ENCODE assay signal across 22 mouse cellular contexts in the genomic region with DNA sequence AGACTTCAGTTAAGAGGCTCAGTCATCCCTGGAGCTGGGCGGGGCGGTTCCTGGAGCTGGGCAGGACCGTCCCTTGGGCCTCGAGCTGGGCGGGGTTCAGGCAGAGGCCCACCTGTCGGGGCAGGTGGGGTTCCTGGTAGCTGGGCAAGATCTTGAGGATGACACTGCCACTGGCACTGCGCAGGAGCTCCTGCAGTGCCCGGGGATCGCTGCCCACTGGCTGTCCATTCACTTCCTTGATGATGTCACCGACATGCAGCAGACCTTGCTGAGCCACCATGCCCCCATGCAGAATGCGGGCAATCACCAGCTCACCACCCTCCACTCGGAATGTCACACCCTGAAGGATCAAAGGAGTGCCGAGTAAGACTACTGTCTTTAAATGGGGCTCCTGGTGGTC. TPM values are rescaled to one million over a fixed set of nuclear protein-coding genes. Genes with fewer than 3 reads are reported as not detected.
"Had no signal": no experiment of that assay in that cellular context is flagged by ENCODE, and none has a peak within 500 bp of the region (broad histone marks: within the 10 kb centered on the region; RNA-seq: fewer than 3 reads in every experiment).

No protein-coding gene starts in this region.

- H3K4me3 ChIP-seq: limb, embryonic 12.5 days; limb, embryonic 15.5 days; midbrain, embryonic 12.5 days; midbrain, embryonic 15.5 days; neural tube, embryonic 12.5 days; neural tube, embryonic 15.5 days had no signal

- DNase-seq: kidney, adult 9 months; kidney, postnatal 14 days; kidney, postnatal 4 days; left cerebral cortex, postnatal 4 days; lung, embryonic 14.5 days; right cerebral cortex, adult 18-20 months; right cerebral cortex, postnatal 14 days; right cerebral cortex, postnatal 4 days; thymus, adult 2 months; thymus, postnatal 14 days; thymus, postnatal 4 days had no signal

- H3K9ac ChIP-seq: limb, embryonic 12.5 days; limb, embryonic 15.5 days; lung, embryonic 14.5 days; midbrain, embryonic 12.5 days; midbrain, embryonic 15.5 days; neural tube, embryonic 12.5 days; neural tube, embryonic 15.5 days had no signal

- H3K4me2 ChIP-seq: limb, embryonic 12.5 days; limb, embryonic 15.5 days; lung, embryonic 14.5 days; midbrain, embryonic 12.5 days; midbrain, embryonic 15.5 days; neural tube, embryonic 15.5 days had no signal

- H3K9me3 ChIP-seq: limb, embryonic 12.5 days; limb, embryonic 15.5 days; midbrain, embryonic 12.5 days; midbrain, embryonic 15.5 days; neural tube, embryonic 12.5 days; neural tube, embryonic 15.5 days had no signal

- ATAC-seq: lung, postnatal 0 days; midbrain, embryonic 15.5 days had no signal

- H3K27ac ChIP-seq: limb, embryonic 12.5 days; limb, embryonic 15.5 days; macrophage; midbrain, embryonic 12.5 days; midbrain, embryonic 15.5 days; neural tube, embryonic 12.5 days; neural tube, embryonic 15.5 days; stomach, postnatal 0 days had no signal

RNA-seq across cellular contexts. Expression of a gene that starts 25.2 kb away (rescaled TPM):
- polyA plus RNA-seq: macrophage had no signal

RNA-seq across cellular contexts. Expression of a gene that starts 34.8 kb away (rescaled TPM):
- polyA plus RNA-seq: macrophage had no signal

RNA-seq across cellular contexts. Expression of a gene that starts 38.0 kb away (rescaled TPM):
- polyA plus RNA-seq: kidney, embryonic 16.5 days; limb, embryonic 12.5 days; limb, embryonic 15.5 days; lung, embryonic 14.5 days; macrophage; midbrain, embryonic 12.5 days; midbrain, embryonic 15.5 days; neural tube, embryonic 12.5 days; stomach, embryonic 14.5 days had no signal

RNA-seq across cellular contexts. Expression of a gene that starts 44.6 kb away (rescaled TPM):
- polyA plus RNA-seq: kidney, embryonic 16.5 days; limb, embryonic 12.5 days; limb, embryonic 15.5 days; lung, embryonic 14.5 days; lung, postnatal 0 days; macrophage; midbrain, embryonic 12.5 days; midbrain, embryonic 15.5 days; neural tube, embryonic 12.5 days had no signal
